Mouse (Mus musculus): ENCODE measurements around the gene Tmsb10. TPM values are rescaled to one million over a fixed set of nuclear protein-coding genes. Genes with fewer than 3 reads are reported as not detected.

Tmsb10 gene
- total RNA-seq, 1 experiment from 2014 or later, result 879 TPM

GRCm38 (mm10) chr6:72957676-72958641, 589 bp downstream of the Tmsb10 start:
- ATAC-seq (ENCODE audit: extremely low read depth, insufficient number of reproducible peaks, low FRiP score, poor library complexity, severe bottlenecking), result peak; percentile 28

- ATAC-seq (ENCODE audit: extremely low read depth, insufficient number of reproducible peaks, low FRiP score, poor library complexity, severe bottlenecking), result no peak
Observed at GRCm38 (mm10) chr6:72957093-72957435, 1.5 kb downstream of the Tmsb10 start.

- peak; percentile 44 for ATAC-seq (ENCODE audit: extremely low read depth, insufficient number of reproducible peaks, low FRiP score, poor library complexity, severe bottlenecking)
Observed at GRCm38 (mm10) chr6:72956199-72957092, 2.1 kb downstream of the Tmsb10 start.

- no peak for ATAC-seq (ENCODE audit: extremely low read depth, insufficient number of reproducible peaks, low FRiP score, poor library complexity, severe bottlenecking)
Observed at GRCm38 (mm10) chr6:72955517-72956198, 2.9 kb downstream of the Tmsb10 start.

GRCm38 (mm10) chr6:72954786-72955185, 3.8 kb downstream of the Tmsb10 start:
- peak; percentile 57 for ATAC-seq (ENCODE audit: extremely low read depth, insufficient number of reproducible peaks, low FRiP score, poor library complexity, severe bottlenecking)

- ATAC-seq (ENCODE audit: extremely low read depth, insufficient number of reproducible peaks, low FRiP score, poor library complexity, severe bottlenecking), result no peak
Observed at GRCm38 (mm10) chr6:72952967-72953366, 5.6 kb downstream of the Tmsb10 start.

GRCm38 (mm10) chr6:72952221-72952620, 6.3 kb downstream of the Tmsb10 start:
- no peak for ATAC-seq (ENCODE audit: extremely low read depth, insufficient number of reproducible peaks, low FRiP score, poor library complexity, severe bottlenecking)

- no peak for ATAC-seq (ENCODE audit: extremely low read depth, insufficient number of reproducible peaks, low FRiP score, poor library complexity, severe bottlenecking)
Observed at GRCm38 (mm10) chr6:72949161-72949756, 9.3 kb downstream of the Tmsb10 start.

- ATAC-seq (ENCODE audit: extremely low read depth, insufficient number of reproducible peaks, low FRiP score, poor library complexity, severe bottlenecking), result no peak
Observed at GRCm38 (mm10) chr6:72948392-72948791, 10.2 kb downstream of the Tmsb10 start.

- ATAC-seq (ENCODE audit: extremely low read depth, insufficient number of reproducible peaks, low FRiP score, poor library complexity, severe bottlenecking), result no peak
Observed at GRCm38 (mm10) chr6:72947960-72948359, 10.6 kb downstream of the Tmsb10 start.

- ATAC-seq (ENCODE audit: extremely low read depth, insufficient number of reproducible peaks, low FRiP score, poor library complexity, severe bottlenecking), result peak; percentile 81
Observed at GRCm38 (mm10) chr6:72940493-72940892, 18.1 kb downstream of the Tmsb10 start.

- peak; percentile 65 for ATAC-seq (ENCODE audit: extremely low read depth, insufficient number of reproducible peaks, low FRiP score, poor library complexity, severe bottlenecking)
Observed at GRCm38 (mm10) chr6:72937859-72938258, 20.7 kb downstream of the Tmsb10 start.

GRCm38 (mm10) chr6:72937430-72937829, 21.1 kb downstream of the Tmsb10 start:
- ATAC-seq (ENCODE audit: extremely low read depth, insufficient number of reproducible peaks, low FRiP score, poor library complexity, severe bottlenecking), result no peak

- no peak for ATAC-seq (ENCODE audit: extremely low read depth, insufficient number of reproducible peaks, low FRiP score, poor library complexity, severe bottlenecking)
Observed at GRCm38 (mm10) chr6:72932955-72933354, 25.6 kb downstream of the Tmsb10 start.

GRCm38 (mm10) chr6:72931533-72931932, 27.0 kb downstream of the Tmsb10 start:
- ATAC-seq (ENCODE audit: extremely low read depth, insufficient number of reproducible peaks, low FRiP score, poor library complexity, severe bottlenecking), result no peak

GRCm38 (mm10) chr6:72929795-72930398, 28.7 kb downstream of the Tmsb10 start:
- ATAC-seq (ENCODE audit: extremely low read depth, insufficient number of reproducible peaks, low FRiP score, poor library complexity, severe bottlenecking), result no peak

- ATAC-seq (ENCODE audit: extremely low read depth, insufficient number of reproducible peaks, low FRiP score, poor library complexity, severe bottlenecking), result no peak
Observed at GRCm38 (mm10) chr6:72926755-72927482, 31.6 kb downstream of the Tmsb10 start.

GRCm38 (mm10) chr6:72926031-72926430, 32.5 kb downstream of the Tmsb10 start:
- ATAC-seq (ENCODE audit: extremely low read depth, insufficient number of reproducible peaks, low FRiP score, poor library complexity, severe bottlenecking), result no peak
